Mouse (Mus musculus): Measurements from ENCODE around the gene Celf2. TPM values are rescaled to one million over a fixed set of nuclear protein-coding genes. Genes with fewer than 3 reads are reported as not detected.
"Not testable (repeated sequence)": the region's sequence is repeated elsewhere in the genome, so short reads cannot be mapped to it uniquely, and the experiment has no call there.

The Celf2 gene
- total RNA-seq, 2 experiments from 2014 or later = 486 to 531 TPM

DNA sequence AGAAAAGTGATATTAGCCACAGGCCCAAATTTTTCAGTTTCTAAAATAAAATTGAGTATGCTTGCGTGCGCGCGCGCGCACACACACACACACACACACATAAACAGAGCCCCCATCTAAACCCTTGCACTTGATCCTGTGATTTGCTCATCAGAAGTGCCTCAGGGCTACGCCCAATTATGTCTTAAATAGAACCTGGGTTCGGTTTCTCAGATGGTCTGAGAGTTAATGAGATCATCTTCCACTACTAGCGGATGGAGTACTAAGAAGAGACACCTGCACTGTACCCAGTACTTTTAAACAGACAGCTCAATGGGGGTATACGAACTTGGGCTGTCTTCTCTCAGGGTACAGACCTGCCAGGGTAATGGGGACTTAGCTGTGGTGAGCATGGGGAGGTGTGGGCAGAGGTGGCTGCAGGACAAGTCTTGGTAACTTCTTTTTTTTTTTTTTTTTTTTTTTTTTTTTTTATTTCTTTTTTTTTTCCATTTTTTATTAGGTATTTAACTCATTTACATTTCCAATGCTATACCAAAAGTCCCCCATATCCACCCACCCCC, 923.2 kb downstream of the Celf2 start:
- no peak for DNase-seq

DNA sequence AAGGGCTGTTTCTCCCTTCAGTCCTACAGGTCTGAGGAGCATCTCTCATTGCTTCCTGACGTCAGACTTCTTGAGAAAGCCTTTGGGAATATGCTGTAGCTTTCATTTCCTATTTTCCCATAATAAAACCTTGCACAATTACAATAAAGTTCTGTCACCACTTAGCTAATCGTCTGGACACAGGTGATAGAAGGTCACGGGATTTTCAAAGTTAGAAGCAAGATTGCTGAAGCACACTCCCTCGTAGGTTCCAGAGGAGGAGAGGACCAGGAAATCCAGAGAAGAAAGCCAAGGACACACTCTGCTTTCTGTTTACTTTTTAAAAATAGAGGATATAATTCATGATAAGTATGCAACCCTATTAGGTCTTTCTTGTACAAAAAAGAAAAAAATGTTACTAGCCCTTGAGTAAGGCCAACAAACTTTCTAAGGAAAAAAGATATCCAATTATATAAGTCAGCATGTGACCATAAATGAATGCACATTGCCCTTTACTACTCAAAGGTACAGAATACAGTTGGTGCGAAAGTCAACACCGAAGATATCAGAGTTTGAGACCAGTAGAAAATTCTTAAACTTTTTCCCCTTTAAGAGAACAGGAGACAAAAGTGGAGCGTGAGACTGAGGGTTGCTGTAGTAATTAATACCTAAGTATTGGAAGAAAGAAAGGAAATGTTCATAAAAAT, 924.2 kb downstream of the Celf2 start:
- no peak for DNase-seq

DNA sequence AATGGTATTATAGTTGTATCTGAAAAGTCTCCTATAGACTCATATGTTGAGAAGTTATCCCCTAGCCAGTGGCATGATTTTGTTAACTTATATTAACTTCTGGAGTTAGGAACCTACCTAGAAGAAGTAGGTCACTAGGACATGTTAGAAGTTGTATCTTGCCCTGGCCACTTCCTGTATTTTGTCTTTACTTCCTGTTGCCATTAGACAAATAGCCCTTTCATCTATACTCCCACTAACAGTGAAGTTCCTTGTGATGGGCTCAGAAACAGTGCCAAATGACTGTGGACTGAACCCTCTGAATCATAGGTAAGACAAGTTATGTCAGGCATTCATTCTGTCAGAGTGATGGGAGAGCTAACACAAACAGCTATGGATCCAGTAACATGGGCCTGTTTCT, 926.7 kb downstream of the Celf2 start:
- no peak for DNase-seq

DNA sequence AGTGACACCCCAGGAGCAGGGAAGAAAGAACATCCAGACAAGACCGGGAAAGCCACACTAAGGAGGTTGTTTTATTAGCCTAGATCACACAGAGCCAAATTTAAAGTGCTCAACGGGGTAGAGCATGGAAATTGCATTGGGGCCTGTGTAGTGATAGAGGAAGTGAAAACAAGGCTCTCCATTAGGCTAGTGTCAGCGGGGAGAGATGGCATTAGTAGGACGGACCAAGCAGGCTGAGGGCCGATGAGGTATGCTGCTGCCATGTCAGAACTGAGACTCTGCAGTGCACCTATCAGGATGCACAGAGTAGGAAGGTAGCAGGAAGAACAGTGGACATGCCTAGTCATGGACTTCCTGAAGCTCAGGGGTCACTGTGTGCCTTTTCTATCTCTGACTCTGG, 929.3 kb downstream of the Celf2 start:
- no peak for DNase-seq

DNA sequence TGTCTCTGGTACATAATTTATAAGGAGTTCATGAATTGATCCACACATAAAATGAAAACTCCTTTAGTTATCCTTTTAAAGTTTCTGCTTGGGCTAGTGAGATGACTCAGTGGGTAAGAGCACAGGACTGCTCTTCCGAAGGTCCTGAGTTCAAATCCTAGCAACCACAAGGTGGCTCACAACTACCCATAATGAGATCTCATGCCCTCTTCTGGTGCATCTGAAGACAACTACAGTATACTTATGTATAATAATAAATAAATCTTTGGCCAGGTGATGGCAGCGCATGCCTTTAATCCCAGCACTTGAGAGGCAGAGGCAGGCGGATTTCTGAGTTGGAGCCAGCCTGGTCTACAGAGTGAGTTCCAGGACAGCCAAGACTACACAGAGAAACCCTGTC, 934.0 kb downstream of the Celf2 start:
- DNase-seq = not testable (repeated sequence)

DNA sequence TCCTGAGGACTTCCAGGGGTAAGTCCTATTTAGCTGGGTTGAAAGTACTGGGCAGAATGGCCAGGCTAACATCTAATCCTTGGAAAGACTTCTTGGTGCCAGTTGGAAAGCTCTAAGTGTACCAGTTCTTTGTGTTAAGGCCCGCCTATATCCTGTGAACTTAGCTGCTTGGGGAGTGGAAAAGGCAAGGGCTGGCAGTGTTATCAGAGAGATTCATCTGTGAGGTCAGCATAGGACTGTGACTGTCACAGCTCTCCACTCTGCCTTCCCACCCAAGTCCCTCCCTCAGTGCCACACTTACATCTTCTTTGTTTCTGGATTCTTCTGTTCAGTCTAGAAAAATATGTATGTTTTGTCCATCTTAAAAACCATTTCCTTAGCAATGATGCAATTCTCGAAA, 935.7 kb downstream of the Celf2 start:
- no peak for DNase-seq

DNA sequence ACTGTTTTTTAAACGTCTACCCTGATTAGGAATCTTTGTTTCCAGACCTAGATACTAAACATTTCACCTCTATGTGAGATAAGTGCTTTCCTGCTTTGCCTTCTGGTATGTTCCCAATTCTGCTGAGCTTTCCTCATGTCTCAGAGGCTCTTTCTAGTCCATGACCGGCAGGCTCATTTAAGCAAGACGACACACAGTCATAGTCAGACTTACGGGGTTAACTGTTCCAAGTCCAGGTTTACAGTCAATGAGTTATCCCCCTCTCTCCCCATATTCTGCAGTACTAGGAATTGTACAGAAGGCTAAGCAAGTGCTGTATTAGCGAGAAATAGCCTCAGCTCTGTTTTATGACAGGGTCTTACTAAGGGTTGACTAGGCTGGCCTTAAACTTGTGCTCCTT, 936.4 kb downstream of the Celf2 start:
- no peak for DNase-seq

DNA sequence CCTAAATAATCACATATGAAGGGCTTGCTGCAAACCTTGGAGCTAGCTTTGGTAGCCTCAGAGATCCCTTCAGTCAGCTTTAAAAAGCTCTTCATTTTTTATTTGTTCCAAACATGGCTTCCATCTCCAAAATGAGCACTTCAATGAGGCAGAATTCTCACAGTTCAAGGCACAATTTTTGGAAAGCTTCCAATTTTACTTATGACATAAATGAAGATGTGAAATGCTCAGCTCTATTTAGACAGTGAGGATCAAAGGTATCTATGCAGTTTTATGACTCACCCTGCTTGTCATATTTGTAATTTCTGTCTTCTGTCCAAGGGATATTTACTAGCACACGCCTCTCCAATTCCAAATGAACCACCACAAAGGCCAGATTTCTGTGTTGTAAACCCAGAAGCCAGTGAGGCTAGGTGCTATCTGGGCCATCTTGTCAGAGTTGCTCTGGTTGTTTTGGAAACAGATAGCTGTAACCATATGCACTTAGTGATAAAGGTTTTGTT, 940.3 kb downstream of the Celf2 start:
- no peak for DNase-seq

DNA sequence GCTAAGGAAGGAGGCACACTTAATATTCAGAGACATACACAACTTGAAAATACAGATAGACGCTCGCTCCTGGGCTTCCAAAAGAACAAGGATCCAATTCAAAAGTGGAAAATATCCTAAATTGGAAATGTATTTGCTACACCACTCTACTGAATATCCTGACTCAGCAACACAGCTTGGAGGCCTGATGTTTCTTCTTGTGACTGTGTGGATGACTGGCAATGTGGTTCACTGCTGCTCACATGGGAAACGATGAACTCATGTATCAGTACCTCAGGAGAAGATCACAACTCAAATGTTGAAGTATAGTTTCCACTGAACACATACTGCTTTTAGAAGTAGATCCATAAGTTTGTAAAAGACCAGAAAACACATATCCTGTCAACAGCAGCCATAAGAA, 944.2 kb downstream of the Celf2 start:
- no peak for DNase-seq

DNA sequence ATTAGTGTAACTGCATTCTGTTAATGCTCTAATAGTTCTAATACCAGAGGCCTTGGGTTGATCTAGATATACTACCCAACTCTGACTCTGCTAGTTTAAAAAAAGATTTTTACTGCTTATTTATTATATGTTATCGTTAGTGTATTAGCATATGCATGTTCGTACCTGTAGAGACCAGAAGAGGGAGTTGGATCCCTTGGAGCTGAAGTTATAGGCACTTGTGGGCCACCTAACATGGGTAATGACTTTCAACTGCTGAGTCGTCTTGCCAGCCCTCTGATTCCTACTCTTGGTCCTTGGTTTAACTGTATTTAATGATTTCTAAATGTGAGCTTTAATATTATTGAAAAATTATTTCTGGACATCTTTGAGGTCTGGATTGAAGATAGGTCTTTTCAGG, 948.0 kb downstream of the Celf2 start:
- DNase-seq = no peak

DNA sequence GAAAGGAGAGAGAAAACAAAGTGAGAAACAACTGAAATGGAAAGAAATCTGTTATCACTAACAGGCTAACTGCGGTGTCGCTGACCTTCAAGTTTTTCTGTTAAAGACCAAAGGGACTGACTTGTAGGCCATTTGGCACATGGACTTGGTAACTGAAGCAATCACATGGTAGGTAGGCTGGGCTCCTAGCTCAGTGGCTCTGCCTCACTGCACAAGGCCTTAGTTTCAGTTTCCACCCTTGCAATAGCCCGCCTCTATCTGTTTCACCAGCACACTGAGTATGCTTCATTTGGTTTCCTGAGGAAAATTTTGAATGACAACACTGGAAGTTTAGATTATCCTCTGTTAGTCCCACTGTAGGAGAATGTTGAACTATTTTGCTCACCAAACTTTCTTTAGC, 948.6 kb downstream of the Celf2 start:
- no peak for DNase-seq

DNA sequence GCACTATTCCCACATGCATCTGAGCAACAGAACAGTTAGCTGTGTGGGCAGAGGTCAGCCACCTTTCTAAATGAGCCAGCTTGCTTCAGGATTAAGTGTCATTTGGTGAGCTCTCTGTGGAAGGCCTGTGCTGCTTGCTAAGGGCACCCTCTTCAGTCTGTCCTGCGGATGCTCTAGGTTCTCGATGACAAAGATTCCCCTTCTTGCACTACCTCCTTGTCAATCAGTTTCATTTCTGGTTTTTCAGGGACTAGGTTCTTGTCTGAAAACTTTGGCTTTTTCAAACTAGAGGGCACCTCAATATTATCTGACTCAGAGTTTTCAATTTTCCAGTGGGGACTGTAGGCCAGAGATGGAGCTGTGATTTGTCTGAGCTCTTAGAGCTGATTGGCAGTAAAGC, 949.8 kb downstream of the Celf2 start:
- DNase-seq = no peak

DNA sequence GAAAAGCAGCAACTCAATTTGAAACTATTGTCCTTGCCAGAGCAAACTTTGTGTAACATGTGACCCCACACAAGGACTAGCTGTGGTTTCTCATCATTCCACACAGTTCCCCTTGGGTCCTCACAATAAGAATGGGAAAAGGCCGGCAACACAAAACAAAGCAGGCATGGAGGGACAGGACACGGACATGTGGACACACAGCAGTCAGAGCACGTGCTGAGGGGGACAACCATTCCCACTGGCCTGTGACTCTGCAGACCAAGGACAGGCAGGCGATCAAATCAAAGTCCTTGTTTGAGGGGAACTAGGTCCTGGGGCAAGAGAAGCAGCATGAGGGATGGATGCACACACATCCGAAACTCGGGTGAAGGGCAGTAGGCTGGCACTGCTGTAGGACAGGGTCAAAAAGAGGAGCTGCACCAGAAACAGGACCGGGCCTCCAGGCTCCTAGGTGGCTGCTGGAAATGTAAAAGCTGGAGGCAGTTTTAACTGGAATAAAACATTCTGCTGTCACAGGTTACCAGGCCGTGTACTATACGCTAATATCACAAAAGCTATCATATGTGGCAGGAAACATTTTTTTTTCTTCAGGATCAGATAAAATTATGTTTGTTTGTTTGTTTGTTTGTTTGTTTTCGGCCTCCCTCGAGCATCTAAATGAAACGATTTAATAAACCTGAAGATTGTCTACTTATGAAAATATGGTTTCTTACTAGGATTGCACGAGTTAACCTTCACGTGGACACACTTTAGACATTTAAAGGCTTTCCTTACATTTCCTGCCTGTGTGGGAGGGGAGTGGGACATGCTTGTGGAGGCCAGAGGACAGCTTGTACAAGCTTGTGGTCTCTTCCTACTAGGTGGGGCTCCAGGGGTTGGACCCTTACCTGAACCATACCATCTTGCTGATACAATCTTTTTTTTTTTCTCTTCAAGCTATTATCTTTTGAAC, 950.8 kb downstream of the Celf2 start:
- DNase-seq = no peak

DNA sequence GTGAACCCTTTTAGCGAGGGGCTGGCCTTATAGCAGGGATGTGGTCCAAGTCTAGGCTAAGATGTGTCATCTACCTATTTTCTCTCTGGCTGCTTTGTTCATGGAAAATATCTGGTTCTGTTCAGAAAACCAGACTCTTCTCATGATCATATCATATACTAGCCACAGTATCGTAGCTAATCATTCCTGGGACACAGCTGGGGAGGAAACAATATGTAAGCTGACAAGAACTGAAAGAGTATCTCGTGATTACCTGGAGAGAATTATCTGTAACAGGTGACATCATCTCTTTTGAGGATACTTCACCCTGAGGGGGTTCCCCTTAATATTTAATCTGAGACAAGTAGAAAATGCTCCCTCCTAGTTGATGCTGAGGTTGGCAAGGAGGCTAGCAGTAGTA, 951.6 kb downstream of the Celf2 start:
- no peak for DNase-seq

DNA sequence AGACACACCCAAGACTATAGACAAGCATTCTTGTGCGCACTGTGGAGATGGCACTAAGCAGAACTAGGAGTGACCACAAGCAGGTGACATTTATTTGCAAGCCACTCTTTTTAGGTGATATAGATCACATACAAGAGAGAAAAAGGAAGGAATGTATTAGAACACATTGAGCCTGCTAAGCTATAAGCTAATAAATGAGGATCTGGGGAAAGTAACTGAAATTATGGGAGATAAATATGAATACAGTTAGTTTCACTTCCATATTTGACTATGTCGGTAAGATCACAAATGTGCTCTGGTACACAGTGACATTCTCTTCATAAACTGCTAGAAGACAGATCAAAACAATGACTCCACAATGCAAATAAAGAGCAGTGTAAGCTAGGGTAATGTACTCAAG, 952.5 kb downstream of the Celf2 start:
- no peak for DNase-seq

DNA sequence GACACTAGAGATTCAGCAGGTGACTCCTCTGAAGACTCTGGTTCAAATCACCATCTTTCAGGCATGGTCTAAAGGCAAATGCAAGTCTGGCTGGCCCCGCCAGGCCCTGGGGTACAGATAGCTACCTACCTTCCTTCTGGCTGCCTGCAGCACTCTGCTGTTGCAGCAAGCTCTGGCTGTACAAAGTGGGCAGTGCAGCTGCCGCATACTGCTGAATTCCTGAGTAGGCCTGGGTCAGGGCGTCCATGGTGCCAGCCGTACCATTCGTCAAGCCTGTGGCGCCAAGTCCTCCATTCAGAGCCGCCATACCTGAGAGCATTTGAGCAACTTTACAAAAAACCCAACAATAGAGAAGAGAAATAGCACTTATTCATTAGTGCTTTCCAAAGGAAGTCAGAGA, 955.7 kb downstream of the Celf2 start:
- DNase-seq = no peak

DNA sequence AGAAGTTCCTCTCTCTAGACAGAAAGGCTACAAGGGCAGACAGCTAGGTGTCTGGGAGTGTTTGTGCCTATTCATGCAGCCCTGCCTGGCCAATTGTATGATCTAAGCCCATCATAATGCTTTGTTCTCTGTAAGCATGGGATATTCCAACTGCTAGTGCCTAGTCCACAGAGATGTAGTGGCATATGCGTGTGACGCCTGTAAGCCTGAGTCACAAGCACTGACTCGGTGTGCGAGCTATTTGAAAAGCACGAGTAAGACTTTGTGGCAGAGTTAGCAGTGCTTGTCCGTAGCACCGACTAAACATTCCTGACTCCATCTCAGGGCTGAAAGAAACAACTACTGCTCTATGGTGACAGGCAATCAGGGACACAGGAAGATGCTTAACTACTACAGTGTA, 960.1 kb downstream of the Celf2 start:
- no peak for DNase-seq

DNA sequence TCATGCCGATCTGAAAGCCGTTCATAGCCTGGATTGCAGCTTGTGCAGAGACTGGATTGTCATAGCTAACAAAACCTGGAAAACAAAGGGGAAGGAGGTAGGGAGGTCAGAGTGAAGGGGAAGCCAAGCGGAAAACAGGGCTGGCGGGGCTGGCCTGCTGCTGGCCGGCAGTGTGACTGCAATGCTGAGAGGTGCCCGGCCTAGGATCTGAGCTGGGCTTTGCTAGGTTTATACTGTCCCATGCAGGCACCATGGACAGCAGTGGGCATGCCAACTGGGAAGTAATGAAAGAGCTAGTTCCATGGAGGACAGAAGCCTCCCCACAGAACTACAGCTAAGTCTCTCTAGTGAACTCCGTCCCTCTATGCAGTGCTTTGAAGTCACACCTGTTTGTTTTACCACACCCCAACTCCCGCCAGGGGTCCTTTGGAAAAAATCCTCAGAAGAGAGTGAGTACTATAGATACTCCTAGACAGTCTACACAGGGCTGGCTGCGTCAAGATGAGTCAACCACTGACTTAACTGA, 962.2 kb downstream of the Celf2 start:
- DNase-seq = no peak

DNA sequence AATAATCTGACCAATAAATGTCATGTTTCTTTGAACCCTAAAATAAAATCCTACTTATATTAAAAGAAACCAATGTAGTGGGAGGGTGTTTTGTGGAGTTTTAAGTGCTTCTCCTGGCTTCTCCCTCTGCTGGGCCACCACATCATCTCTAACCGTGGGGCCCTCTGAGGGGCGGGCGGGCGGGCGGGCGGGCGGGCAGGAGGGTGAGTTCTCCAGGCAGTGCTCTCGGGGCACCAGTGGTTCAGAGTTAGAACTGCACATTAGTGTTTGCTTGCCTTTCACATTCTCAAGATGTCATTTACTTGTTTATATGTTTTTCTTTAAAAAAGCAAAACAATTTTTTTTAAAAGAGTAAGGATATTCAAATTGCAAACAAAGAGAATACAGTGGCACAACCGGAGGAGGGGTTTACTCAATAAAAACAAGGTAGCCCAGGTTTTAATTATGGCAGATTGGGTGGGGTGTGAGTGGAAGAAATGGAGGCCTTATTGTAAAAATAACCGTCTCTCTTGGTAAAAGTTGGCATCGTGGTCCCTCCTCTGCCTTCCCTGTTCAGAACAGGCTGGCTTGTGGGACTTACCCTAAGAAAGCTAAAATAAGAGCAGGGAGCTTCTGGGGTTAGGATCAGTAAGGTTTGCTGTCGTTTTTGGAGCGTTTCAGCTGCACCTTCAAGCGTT, 962.8 kb downstream of the Celf2 start:
- no peak for DNase-seq

DNA sequence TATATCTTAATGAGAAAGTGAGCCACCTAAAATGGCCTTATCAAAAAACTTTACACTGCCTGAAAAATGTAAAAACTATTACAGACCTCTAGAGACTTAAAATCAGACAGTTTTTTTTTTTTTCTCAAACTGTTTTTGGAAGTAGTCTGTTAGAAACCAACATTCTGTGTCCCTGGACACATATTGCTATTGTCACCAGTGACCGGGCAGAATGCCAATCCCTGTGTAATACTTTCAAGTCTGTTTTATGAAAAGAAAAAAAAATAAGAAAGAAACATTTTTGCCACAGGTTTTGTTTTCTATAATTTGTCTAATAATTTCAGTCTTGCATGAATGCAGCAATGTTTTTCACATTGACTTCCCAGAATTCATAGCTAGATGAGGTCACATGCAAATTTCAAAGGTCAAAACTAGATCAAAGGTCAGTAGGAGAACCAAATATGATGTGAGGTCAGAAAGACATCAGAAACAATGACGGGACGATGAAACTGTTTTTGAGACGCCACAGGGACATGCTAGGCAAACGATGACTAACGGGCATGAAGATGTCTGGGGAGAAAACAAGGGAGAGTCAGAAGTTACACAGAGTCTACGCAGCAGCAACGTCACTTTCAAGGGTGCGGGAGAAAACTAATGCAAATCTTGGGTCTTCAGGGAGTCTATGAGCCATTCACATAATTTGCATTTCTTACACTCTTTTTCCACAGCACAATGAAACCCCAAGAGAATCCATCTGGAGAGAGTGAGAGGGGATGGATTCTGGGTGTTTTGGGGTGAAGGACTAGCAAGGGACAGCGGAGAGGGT, 964.0 kb downstream of the Celf2 start:
- no peak for DNase-seq

DNA sequence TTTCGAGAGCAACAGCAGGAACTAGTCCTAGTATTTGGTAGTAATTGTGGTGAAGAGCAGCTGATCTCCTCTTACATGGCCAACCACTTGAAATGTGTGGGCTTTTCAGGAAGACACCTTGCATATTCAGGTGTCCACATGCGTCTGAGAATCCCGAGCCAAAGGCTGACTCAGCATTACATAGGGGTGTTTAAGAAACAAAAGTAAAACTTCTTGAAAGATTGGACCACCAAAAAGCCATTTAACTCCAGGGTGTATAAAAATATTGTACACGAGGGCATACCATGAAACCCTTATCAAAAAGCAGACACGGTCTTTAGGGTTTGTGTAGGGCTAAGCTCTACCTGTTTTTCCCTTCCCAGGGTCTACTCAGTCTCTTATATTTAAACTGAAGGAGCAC, 965.7 kb downstream of the Celf2 start:
- DNase-seq = no peak
